Mouse (Mus musculus): ENCODE measurements around the gene Defb6.

The Defb6 gene

DNA sequence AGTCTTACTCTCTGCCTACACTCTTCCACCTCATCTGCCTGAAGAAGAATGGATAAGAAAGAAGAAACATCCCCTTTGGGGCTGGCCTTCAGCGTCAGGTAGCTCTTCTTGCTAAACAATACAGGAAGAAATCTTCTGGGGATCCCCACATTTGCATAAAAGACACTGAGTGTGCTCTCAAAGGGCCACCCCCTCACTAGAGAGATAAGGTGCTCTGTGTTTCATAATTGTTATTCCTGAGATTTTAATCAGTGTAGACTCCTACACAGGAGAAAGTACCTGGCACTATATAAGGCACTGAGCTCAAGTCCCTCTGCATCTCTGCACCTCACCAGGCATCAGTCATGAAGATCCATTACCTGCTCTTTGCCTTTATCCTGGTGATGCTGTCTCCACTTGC lies at the start of gene Defb6:
Gene Defb6 (plus strand): TSS at position 318 of the 400 bp plus-strand sequence.
- CTCF ChIA-PET: no interaction called here

GRCm38 (mm10) chr8:19238101-19238500 lies 12.8 kb downstream of the Defb6 start:
- CTCF ChIA-PET: no interaction called here

DNA sequence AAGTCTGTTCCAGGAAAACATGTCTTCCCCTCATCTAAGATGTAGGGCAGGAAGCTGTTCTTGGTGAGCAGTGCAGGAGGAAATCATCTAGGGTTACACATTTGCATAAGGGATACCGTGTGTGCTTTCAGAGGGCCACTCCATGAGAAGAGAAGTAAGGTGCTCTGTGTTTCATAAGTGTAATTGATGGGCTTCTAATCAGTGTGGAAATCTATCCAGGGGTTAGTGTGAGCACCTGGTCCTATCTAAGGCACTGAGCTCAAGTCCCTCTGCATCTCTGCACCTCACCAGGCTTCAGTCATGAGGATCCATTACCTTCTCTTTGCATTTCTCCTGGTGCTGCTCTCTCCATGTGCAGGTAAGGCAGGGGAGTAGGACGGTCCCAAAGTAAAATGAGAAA lies 14.3 kb downstream of the Defb6 start, which contains the start of gene Defb46:
Gene Defb46 (plus strand): TSS at position 301 of the 400 bp plus-strand sequence.
- CTCF ChIA-PET: no interaction called here

DNA sequence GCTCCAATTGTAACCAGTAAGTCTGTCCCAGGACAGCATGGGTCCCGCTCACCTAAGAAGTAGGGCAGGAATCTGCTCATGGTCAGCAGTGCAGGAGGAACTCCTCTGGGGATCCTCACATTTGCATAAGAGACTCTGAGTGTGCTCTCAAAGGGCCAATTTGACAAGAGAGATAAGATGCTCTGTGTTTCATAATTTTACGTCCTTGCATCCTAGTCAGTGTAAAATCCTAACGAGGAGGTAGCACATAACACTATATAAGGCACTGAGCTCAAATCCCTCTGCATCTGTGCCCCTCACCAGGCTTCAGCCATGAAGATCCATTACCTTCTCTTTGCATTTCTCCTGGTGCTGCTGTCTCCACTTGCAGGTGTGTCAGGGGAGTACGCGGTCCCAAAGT lies 22.0 kb downstream of the Defb6 start, which contains the start of gene Defb5:
Gene Defb5 (plus strand): TSS at position 301 of the 400 bp plus-strand sequence.
- CTCF ChIA-PET: no interaction called here

DNA sequence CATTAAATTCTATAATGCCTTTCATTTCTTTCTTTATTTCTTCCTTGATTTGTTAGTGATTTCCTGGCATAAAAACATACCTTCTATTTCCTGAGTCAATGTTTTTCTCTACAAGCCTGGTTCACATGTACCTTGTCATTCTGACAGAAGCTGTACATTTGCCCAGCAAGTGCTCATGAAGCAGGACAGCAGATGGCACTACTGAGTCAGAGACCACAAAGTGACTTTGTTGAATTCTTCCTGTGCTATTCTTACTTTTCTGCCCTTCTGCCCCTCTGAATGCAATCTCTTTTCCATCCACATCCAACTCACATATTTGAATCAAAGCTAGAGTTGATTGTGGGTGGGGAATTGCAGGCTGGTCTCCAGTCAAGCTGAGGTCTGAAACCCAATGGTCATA lies 32.9 kb downstream of the Defb6 start:
- CTCF ChIA-PET: no interaction called here

GRCm38 (mm10) chr8:19259667-19260066 lies 34.4 kb downstream of the Defb6 start:
- CTCF ChIA-PET: no interaction called here

Data from spleen, embryonic (tissue).